Mouse (Mus musculus) Patski (cell line): Measurements from ENCODE around the gene Amdhd1. TPM values are rescaled to one million over a fixed set of nuclear protein-coding genes. Genes with fewer than 3 reads are reported as not detected.

Source experiments
- ATAC-seq: fragments of 100-300 bp; one replicate; pipeline ENCODE4 v1.8.0; 2021
- CTCF ChIA-PET: fragments of 350-600 bp; sonication (Branson Sonifier 250); formaldehyde crosslinking; loops from one replicate; lab custom pipeline; 2022; ENCODE audit warnings: inconsistent platforms; lab: Charles Lee
- POLR2A ChIA-PET: fragments of 350-600 bp; sonication (Branson Sonifier 250); formaldehyde crosslinking; loops from one replicate; lab custom pipeline; 2022; ENCODE audit warnings: antibody characterized with exemption, inconsistent platforms; lab: Charles Lee
- DNase-seq: peaks from one replicate; pipeline ENCODE4 v3.0.0-alpha.2; 2011; ENCODE audit warnings: low read depth, low spot score
- H3K27me3 ChIP-seq: fragments of 371-371 bp; one replicate; pipeline ENCODE4 v1.5.1; 2021
- CTCF ChIP-seq: fragments of 100-300 bp; IDR thresholded peaks from one replicate; pipeline ENCODE4 v1.5.1; 2021
- in situ Hi-C: fragments of 300-500 bp; cut with MboI; formaldehyde crosslinking; loops from 3 replicates; pipeline ENCODE4 v1.11.1; 2018; ENCODE audit warnings: low pct_unique_long_range_greater_than_20kb, mixed read lengths
- polyA plus RNA-seq: library from polyadenylated mRNA; unstranded; gene quantifications from one replicate; pipeline ENCODE4 v1.2.3, GENCODE M21; 2021

The Amdhd1 gene
- polyA plus RNA-seq, 1 experiment from 2014 or later: 0.09 TPM

GRCm38 (mm10) chr10:93542356-93542755 is 2.5 kb upstream of the Amdhd1 start:
- in situ Hi-C loops: loop anchor here (10.0 kb wide), 2 partner anchors 118 to 488 kb away; no protein-coding TSS in a partner anchor
- ChIA-PET CTCF (interaction anchor here (0.8 to 1.6 kb wide), 2 partner anchors 30 to 57 kb away, joined by 3 to 6 read pairs; no protein-coding TSS in a partner anchor), POLR2A (no interaction called here)
- ATAC-seq (no peak), DNase-seq (no peak)
- H3K27me3 ChIP-seq: no peaks in the 10 kb centered on the region
- no peak for TF ChIP-seq CTCF

GRCm38 (mm10) chr10:93541585-93541984 is 1.8 kb upstream of the Amdhd1 start:
- ATAC-seq (no peak), DNase-seq (no peak)
- H3K27me3 ChIP-seq: no peaks in the 10 kb centered on the region
- ChIA-PET CTCF (interaction anchor here (0.8 to 1.6 kb wide), 2 partner anchors 29 to 56 kb away, joined by 3 to 6 read pairs; no protein-coding TSS in a partner anchor), POLR2A (no interaction called here)
- in situ Hi-C loops: loop anchor here (10.0 kb wide), 2 partner anchors 117 to 487 kb away; no protein-coding TSS in a partner anchor
- no peak for TF ChIP-seq CTCF

- no peak for TF ChIP-seq CTCF
- ChIA-PET POLR2A (no interaction called here), CTCF (interaction anchor here (0.7 to 1.3 kb wide), 5 partner anchors 9 to 56 kb away, joined by 3 to 10 read pairs (median 4); no protein-coding TSS in a partner anchor)
- in situ Hi-C loops: loop anchor here (10.0 kb wide), 2 partner anchors 116 to 486 kb away; no protein-coding TSS in a partner anchor
- DNase-seq: no peak
- ATAC-seq: no peak
- no peaks in the 10 kb centered on the region for H3K27me3 ChIP-seq
Observed at GRCm38 (mm10) chr10:93540431-93541210, 788 bp upstream of the Amdhd1 start, which contains the start of gene Ccdc38. TSS of gene Ccdc38 (plus strand) at chr10:93540632.

- no peak for TF ChIP-seq CTCF
- DNase-seq: no peak
- ChIA-PET CTCF (interaction anchor here (1.3 kb wide), 1 partner anchor 11 kb away, joined by 6 read pairs; no protein-coding TSS in a partner anchor), POLR2A (no interaction called here)
- ATAC-seq: no peak
- H3K27me3 ChIP-seq: no peaks in the 10 kb centered on the region
- in situ Hi-C loops: no loop called here
Observed at GRCm38 (mm10) chr10:93538818-93539217, 1.0 kb downstream of the Amdhd1 start.

GRCm38 (mm10) chr10:93538287-93538686 is 1.5 kb downstream of the Amdhd1 start:
- no peaks in the 10 kb centered on the region for H3K27me3 ChIP-seq
- ATAC-seq: no peak
- CTCF ChIA-PET: interaction anchor here (1.3 kb wide), 1 partner anchor 11 kb away, joined by 6 read pairs; no protein-coding TSS in a partner anchor

GRCm38 (mm10) chr10:93525329-93525728 is 14.5 kb downstream of the Amdhd1 start:
- TF ChIP-seq CTCF: no peak
- no peaks in the 10 kb centered on the region for H3K27me3 ChIP-seq
- POLR2A ChIA-PET: no interaction called here
- DNase-seq: no peak
- ATAC-seq: no peak
- CTCF ChIA-PET: no interaction called here
- in situ Hi-C loops: no loop called here

More at GRCm38 (mm10) chr10:93538287-93538686, 1.5 kb downstream of the Amdhd1 start:
- POLR2A ChIA-PET: no interaction called here
- in situ Hi-C loops: no loop called here
- DNase-seq: no peak
- no peak for TF ChIP-seq CTCF

GRCm38 (mm10) chr10:93520994-93521393 is 18.8 kb downstream of the Amdhd1 start:
- H3K27me3 ChIP-seq: no peaks in the 10 kb centered on the region
- DNase-seq (no peak), ATAC-seq (peak; percentile 44)
- in situ Hi-C loops: no loop called here
- CTCF ChIA-PET: interaction anchor here (1.1 kb wide), 1 partner anchor 28 kb away, joined by 3 read pairs; no protein-coding TSS in a partner anchor
- POLR2A ChIA-PET: no interaction called here
- no peak for TF ChIP-seq CTCF

- H3K27me3 ChIP-seq: no peaks in the 10 kb centered on the region
- in situ Hi-C loops: no loop called here
- TF ChIP-seq CTCF: no peak
- no peak for DNase-seq
- CTCF ChIA-PET: no interaction called here
- ATAC-seq: no peak
- POLR2A ChIA-PET: no interaction called here
Observed at GRCm38 (mm10) chr10:93519756-93520155, 20.1 kb downstream of the Amdhd1 start.

GRCm38 (mm10) chr10:93519159-93519558 is 20.7 kb downstream of the Amdhd1 start:
- ChIA-PET POLR2A (no interaction called here), CTCF (no interaction called here)
- no peak for DNase-seq
- no peak for TF ChIP-seq CTCF
- in situ Hi-C loops: no loop called here
- ATAC-seq: no peak
- H3K27me3 ChIP-seq: no peaks in the 10 kb centered on the region

- no peak for TF ChIP-seq CTCF
- H3K27me3 ChIP-seq: no peaks in the 10 kb centered on the region
- CTCF ChIA-PET: no interaction called here
- no peak for DNase-seq
- in situ Hi-C loops: no loop called here
- POLR2A ChIA-PET: interaction anchor here (0.6 kb wide), 1 partner anchor 17 kb away, joined by 4 read pairs; no protein-coding TSS in a partner anchor
- ATAC-seq: no peak
Observed at GRCm38 (mm10) chr10:93518620-93519019, 21.2 kb downstream of the Amdhd1 start.

- ChIA-PET CTCF (no interaction called here), POLR2A (interaction anchor here (0.6 kb wide), 1 partner anchor 18 kb away, joined by 4 read pairs; no protein-coding TSS in a partner anchor)
- H3K27me3 ChIP-seq: no peaks in the 10 kb centered on the region
- ATAC-seq (no peak), DNase-seq (no peak)
- no peak for TF ChIP-seq CTCF
- in situ Hi-C loops: no loop called here
Observed at GRCm38 (mm10) chr10:93518186-93518585, 21.6 kb downstream of the Amdhd1 start.
